Comparison of ENCODE assay signal across 12 mouse cellular contexts in genomic region chr6:73280546-73281115, GRCm38 (mm10).
"Had no signal": no experiment of that assay in that cellular context is flagged by ENCODE, and none has a peak within 500 bp of the region (broad histone marks: within the 10 kb centered on the region; RNA-seq: fewer than 3 reads in every experiment).

No protein-coding gene starts in this region.

- H3K4me3 ChIP-seq: intestine, embryonic 15.5 days; limb, embryonic 15.5 days; liver, embryonic 13.5 days; midbrain, embryonic 10.5 days; midbrain, embryonic 15.5 days; neural tube, embryonic 12.5 days had no signal

- H3K9ac ChIP-seq: intestine, embryonic 15.5 days; limb, embryonic 15.5 days; liver, embryonic 13.5 days; midbrain, embryonic 15.5 days; neural tube, embryonic 12.5 days had no signal

- H3K27ac ChIP-seq: intestine, embryonic 15.5 days; limb, embryonic 15.5 days; liver, embryonic 13.5 days; midbrain, embryonic 10.5 days; midbrain, embryonic 15.5 days; neural tube, embryonic 12.5 days; stomach, postnatal 0 days had no signal

- H3K4me2 ChIP-seq: intestine, embryonic 15.5 days; limb, embryonic 15.5 days; liver, embryonic 13.5 days; midbrain, embryonic 15.5 days; neural tube, embryonic 12.5 days had no signal

- H3K9me3 ChIP-seq: intestine, embryonic 15.5 days; limb, embryonic 15.5 days; liver, embryonic 13.5 days; midbrain, embryonic 10.5 days; midbrain, embryonic 15.5 days; neural tube, embryonic 12.5 days had no signal

- ATAC-seq: intestine, embryonic 15.5 days; lung, postnatal 0 days; midbrain, embryonic 15.5 days had no signal

- DNase-seq: layer of hippocampus, postnatal 36 days; liver, embryonic 13.5 days; lung, adult 18-20 months; lung, postnatal 4 days; thymus, postnatal 4 days had no signal

- H3K4me1 ChIP-seq: intestine, embryonic 15.5 days; limb, embryonic 15.5 days; midbrain, embryonic 10.5 days; midbrain, embryonic 15.5 days; neural tube, embryonic 12.5 days had no signal

- H3K27me3 ChIP-seq: intestine, embryonic 15.5 days; limb, embryonic 15.5 days; liver, embryonic 13.5 days; midbrain, embryonic 15.5 days; neural tube, embryonic 12.5 days had no signal
